Mouse (Mus musculus) olfactory bulb, adult 2 months (tissue): ENCODE data around the gene Arid1b.

ENCODE experiments used
- CTCF ChIP-seq: fragments of 200-500 bp; IDR thresholded peaks from 2 replicates; pipeline ENCODE4 v1.5.1; 2012; ENCODE audit warnings: low read depth, mild to moderate bottlenecking, low read length, moderate library complexity; ENCODE audit not compliant: insufficient read depth
- POLR2A ChIP-seq: fragments of 200-500 bp; IDR thresholded peaks from 2 replicates; pipeline ENCODE4 v1.6.1; 2012; ENCODE audit warnings: mild to moderate bottlenecking, low read depth, low read length, moderate library complexity; ENCODE audit not compliant: insufficient read depth

DNA sequence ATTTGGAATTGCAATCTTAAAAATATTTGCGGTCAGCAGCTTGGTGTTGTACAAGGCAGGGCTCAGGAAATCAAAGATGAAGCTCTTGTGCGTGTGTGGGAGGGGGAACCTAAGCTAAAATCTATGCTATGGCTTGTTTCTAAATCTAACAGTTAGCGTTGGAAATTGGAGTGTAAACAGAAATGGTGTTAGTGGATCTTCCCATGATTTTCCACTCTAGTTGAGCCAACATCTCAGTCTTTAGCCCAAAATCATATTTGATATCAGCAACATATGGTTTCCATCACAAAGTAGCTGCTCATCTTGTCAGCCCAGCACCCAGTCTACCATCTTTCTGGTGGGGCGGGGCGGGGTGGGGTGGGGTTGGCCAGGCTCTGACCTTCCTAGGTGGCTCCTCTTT lies 208.6 kb downstream of the Arid1b start:
- TF ChIP-seq CTCF (no peak), POLR2A (no peak)
